Mouse (Mus musculus) kidney, adult 2 months (tissue): ENCODE results near the gene Ltbp3.

Experiments used
- CTCF ChIP-seq: fragments of 200-500 bp; conservative IDR thresholded peaks from 2 replicates; pipeline ENCODE4 v1.5.1; 2011; ENCODE audit warnings: low read depth, mild to moderate bottlenecking, control low read depth, low read length, moderate library complexity, mixed read lengths; ENCODE audit not compliant: insufficient read depth, insufficient read length
- POLR2A ChIP-seq: fragments of 200-500 bp; IDR thresholded peaks from one replicate; pipeline ENCODE4 v1.6.1; 2011; ENCODE audit warnings: low read depth, low read length, control low read depth

DNA sequence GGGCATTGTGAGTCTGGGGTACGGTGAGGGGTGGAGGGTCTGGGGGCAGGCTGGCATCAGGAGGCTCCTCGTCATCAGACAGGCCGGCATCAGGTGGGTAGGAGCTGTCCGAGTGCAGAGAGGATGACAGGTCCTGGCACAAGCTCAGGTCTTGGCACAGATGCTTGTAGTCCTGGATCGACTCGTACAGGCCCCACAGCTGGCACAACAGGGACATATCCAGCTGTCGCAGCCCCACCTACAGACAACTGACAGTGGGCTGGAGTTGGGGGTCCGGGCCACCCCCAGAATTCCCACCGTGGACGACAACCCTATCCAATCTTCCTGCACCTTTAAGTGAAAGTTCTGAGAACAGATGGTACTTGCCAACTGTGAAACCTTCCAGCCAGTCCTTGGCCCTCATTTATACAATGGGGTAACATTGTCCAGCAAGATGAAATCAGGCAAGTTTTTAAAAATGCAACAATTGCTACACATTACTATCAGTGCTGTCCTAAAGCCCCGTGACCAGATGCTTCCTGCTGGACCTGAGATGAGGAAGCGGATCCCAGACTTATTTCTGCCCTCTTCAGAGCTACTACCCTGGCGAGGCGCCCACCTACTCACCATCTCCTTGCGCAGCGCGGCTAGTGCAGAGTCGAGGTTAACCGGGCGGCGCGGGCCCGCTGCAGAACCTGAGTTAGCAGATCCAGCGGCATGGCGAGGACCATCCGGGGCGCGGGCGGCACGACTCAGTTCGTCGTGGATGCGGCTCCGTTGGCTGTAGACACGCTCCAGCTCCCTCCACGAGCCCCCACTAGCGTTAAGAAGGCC lies 11.9 kb upstream of the Ltbp3 start:
- no peak for TF ChIP-seq POLR2A
- TF ChIP-seq CTCF, result no peak
